Mouse (Mus musculus) limb, embryonic 11.5 days (tissue): Measurements from ENCODE around the gene Sh2d6. TPM values are rescaled to one million over a fixed set of nuclear protein-coding genes. Genes with fewer than 3 reads are reported as not detected.

Experiments used
- ATAC-seq: fragments of 200-750 bp; cut with Nextera tagmentation; 2 replicates; pipeline ENCODE4 v1.8.0; 2017; ENCODE audit warnings: low read depth; ENCODE audit not compliant: insufficient number of reproducible peaks, low FRiP score, low TSS enrichment
- DNase-seq: peaks from one replicate; pipeline ENCODE4 v3.0.0-alpha.2; 2015; ENCODE audit warnings: low spot score
- H3K27ac ChIP-seq: fragments of 300-500 bp; sonication (generic); replicated peaks from 2 replicates; pipeline ENCODE4 v1.5.1; 2014; ENCODE audit warnings: low read depth, mild to moderate bottlenecking, low read length
- H3K27me3 ChIP-seq: fragments of 300-500 bp; sonication (generic); 2 replicates; pipeline ENCODE4 v1.6.1; 2014; ENCODE audit warnings: mild to moderate bottlenecking, low read length, mixed read lengths; ENCODE audit not compliant: control insufficient read depth, insufficient read depth
- H3K36me3 ChIP-seq: fragments of 300-500 bp; sonication (generic); 2 replicates; pipeline ENCODE4 v1.6.1; 2014; ENCODE audit warnings: mild to moderate bottlenecking, low read length, moderate library complexity, mixed read lengths; ENCODE audit not compliant: control insufficient read depth, insufficient read depth
- H3K4me1 ChIP-seq: fragments of 300-500 bp; sonication (generic); 2 replicates; pipeline ENCODE4 v1.6.1; 2014; ENCODE audit warnings: low read length, mixed read lengths; ENCODE audit not compliant: control insufficient read depth, insufficient read depth
- H3K4me2 ChIP-seq: fragments of 300-500 bp; sonication (generic); 2 replicates; pipeline ENCODE4 v1.6.1; 2014; ENCODE audit warnings: low read depth, mild to moderate bottlenecking, moderate library complexity; ENCODE audit not compliant: severe bottlenecking
- H3K4me3 ChIP-seq: fragments of 300-500 bp; sonication (generic); 2 replicates; pipeline ENCODE4 v1.5.1; 2014; ENCODE audit warnings: low read depth, low read length
- H3K9ac ChIP-seq: fragments of 300-500 bp; sonication (generic); 2 replicates; pipeline ENCODE4 v1.6.1; 2014; ENCODE audit warnings: mild to moderate bottlenecking, low read length
- H3K9me3 ChIP-seq: fragments of 300-500 bp; sonication (generic); 2 replicates; pipeline ENCODE4 v1.6.1; 2016; ENCODE audit warnings: low read length; ENCODE audit not compliant: control insufficient read depth
- WGBS: fragments of 180-500 bp; shearing (Covaris S2); extraction: QIAGEN DNeasy Blood & Tissue Kit; methylation state at CpG from one replicate; pipeline ENCODE4 v1.1.7; 2014; 5-methylcytosine and 5-hydroxymethylcytosine counted together
- polyA plus RNA-seq: library from polyadenylated mRNA; unstranded; fragments of >200 nt; fragmentation: Nextera tagmentation; extraction: Ambion mirVana; gene quantifications from 2 replicates; pipeline ENCODE4 v1.2.1, GENCODE M21; 2014

Sh2d6 gene
- polyA plus RNA-seq, 1 experiment from 2014 or later, result 0.17 TPM

- H3K9ac ChIP-seq, result no peak overlapping the region
- DNase-seq, result no peak
Measured at GRCm38 (mm10) chr6:72506104-72506503, 15.4 kb downstream of the Sh2d6 start.

GRCm38 (mm10) chr6:72503939-72504338 is 17.6 kb downstream of the Sh2d6 start:
- ATAC-seq (no peak), DNase-seq (no peak)
- H3K9me3 ChIP-seq, result no peaks in the 10 kb centered on the region
- no peak overlapping the region for H3K9ac ChIP-seq
- no peak overlapping the region for H3K4me2 ChIP-seq
- WGBS, result 90% methylated on average over 2 of the region's 2 CpGs
- no peak overlapping the region for H3K4me3 ChIP-seq
- no peaks in the 10 kb centered on the region for H3K4me1 ChIP-seq
- H3K36me3 ChIP-seq, result no peaks in the 10 kb centered on the region
- H3K27me3 ChIP-seq, result no peaks in the 10 kb centered on the region
- no peak overlapping the region for H3K27ac ChIP-seq

More at GRCm38 (mm10) chr6:72506104-72506503, 15.4 kb downstream of the Sh2d6 start:
- no peaks in the 10 kb centered on the region for H3K36me3 ChIP-seq
- no peak overlapping the region for H3K27ac ChIP-seq
- no peak for ATAC-seq
- no peaks in the 10 kb centered on the region for H3K27me3 ChIP-seq
- no peaks in the 10 kb centered on the region for H3K4me1 ChIP-seq
- no peak overlapping the region for H3K4me3 ChIP-seq
- H3K4me2 ChIP-seq, result no peak overlapping the region
- no peaks in the 10 kb centered on the region for H3K9me3 ChIP-seq
- 70% methylated on average over 1 of the region's 1 CpGs for WGBS

GRCm38 (mm10) chr6:72503309-72503708 is 18.2 kb downstream of the Sh2d6 start:
- no peak for ATAC-seq
- H3K36me3 ChIP-seq, result no peaks in the 10 kb centered on the region
- H3K9ac ChIP-seq, result no peak overlapping the region
- H3K9me3 ChIP-seq, result no peaks in the 10 kb centered on the region
- no peaks in the 10 kb centered on the region for H3K27me3 ChIP-seq
- H3K4me2 ChIP-seq, result no peak overlapping the region
- H3K4me1 ChIP-seq, result no peaks in the 10 kb centered on the region
- DNase-seq, result no peak
- H3K4me3 ChIP-seq, result no peak overlapping the region
- H3K27ac ChIP-seq, result no peak overlapping the region

- no peak overlapping the region for H3K4me3 ChIP-seq
- H3K27me3 ChIP-seq, result no peaks in the 10 kb centered on the region
- no peak overlapping the region for H3K4me2 ChIP-seq
- ATAC-seq, result no peak
- no peak overlapping the region for H3K27ac ChIP-seq
- 55% methylated on average over 5 of the region's 5 CpGs for WGBS
- H3K36me3 ChIP-seq, result no peaks in the 10 kb centered on the region
- H3K9me3 ChIP-seq, result no peaks in the 10 kb centered on the region
- H3K4me1 ChIP-seq, result no peaks in the 10 kb centered on the region
- no peak for DNase-seq
- no peak overlapping the region for H3K9ac ChIP-seq
Measured at GRCm38 (mm10) chr6:72498950-72499349, 22.6 kb downstream of the Sh2d6 start.

GRCm38 (mm10) chr6:72492892-72493291 is 28.6 kb downstream of the Sh2d6 start:
- Histone ChIP-seq H3K4me2 (no peak overlapping the region), H3K27ac (no peak overlapping the region), H3K9ac (no peak overlapping the region), H3K4me1 (no peaks in the 10 kb centered on the region), H3K27me3 (no peaks in the 10 kb centered on the region), H3K36me3 (no peaks in the 10 kb centered on the region), H3K4me3 (no peak overlapping the region), H3K9me3 (no peaks in the 10 kb centered on the region)
- ATAC-seq, result no peak
- WGBS, result 84% methylated on average over 6 of the region's 6 CpGs
- no peak for DNase-seq

GRCm38 (mm10) chr6:72491151-72491550 is 30.4 kb downstream of the Sh2d6 start:
- Histone ChIP-seq H3K9ac (no peak overlapping the region), H3K27ac (no peak overlapping the region), H3K27me3 (no peaks in the 10 kb centered on the region), H3K9me3 (no peaks in the 10 kb centered on the region), H3K4me2 (no peak overlapping the region), H3K4me3 (no peak overlapping the region), H3K36me3 (no peaks in the 10 kb centered on the region), H3K4me1 (no peaks in the 10 kb centered on the region)
- no peak for ATAC-seq
- 76% methylated on average over 3 of the region's 3 CpGs for WGBS
- DNase-seq, result no peak

GRCm38 (mm10) chr6:72489534-72489933 is 32.0 kb downstream of the Sh2d6 start:
- ATAC-seq (no peak), DNase-seq (no peak)
- Histone ChIP-seq H3K4me2 (no peak overlapping the region), H3K4me1 (no peaks in the 10 kb centered on the region), H3K27ac (no peak overlapping the region), H3K9ac (no peak overlapping the region), H3K27me3 (no peaks in the 10 kb centered on the region), H3K4me3 (no peak overlapping the region), H3K36me3 (no peaks in the 10 kb centered on the region), H3K9me3 (no peaks in the 10 kb centered on the region)

GRCm38 (mm10) chr6:72488850-72489249 is 32.7 kb downstream of the Sh2d6 start:
- no peak overlapping the region for H3K4me3 ChIP-seq
- ATAC-seq (no peak), DNase-seq (no peak)
- H3K4me1 ChIP-seq, result no peaks in the 10 kb centered on the region
- WGBS, result 63% methylated on average over 3 of the region's 3 CpGs
- no peak overlapping the region for H3K9ac ChIP-seq
- no peaks in the 10 kb centered on the region for H3K36me3 ChIP-seq
- H3K27ac ChIP-seq, result no peak overlapping the region
- no peaks in the 10 kb centered on the region for H3K27me3 ChIP-seq
- no peaks in the 10 kb centered on the region for H3K9me3 ChIP-seq
- H3K4me2 ChIP-seq, result no peak overlapping the region

- ATAC-seq, result no peak
- Histone ChIP-seq H3K27ac (no peak overlapping the region), H3K36me3 (no peaks in the 10 kb centered on the region), H3K9me3 (no peaks in the 10 kb centered on the region), H3K4me3 (no peak overlapping the region), H3K27me3 (no peaks in the 10 kb centered on the region), H3K4me2 (no peak overlapping the region), H3K4me1 (no peaks in the 10 kb centered on the region), H3K9ac (no peak overlapping the region)
- DNase-seq, result no peak
- WGBS, result 76% methylated on average over 3 of the region's 3 CpGs
Measured at GRCm38 (mm10) chr6:72487282-72487681, 34.2 kb downstream of the Sh2d6 start.
